Mouse (Mus musculus): ENCODE measurements around the gene Sh2b1. TPM values are rescaled to one million over a fixed set of nuclear protein-coding genes. Genes with fewer than 3 reads are reported as not detected.
A peak's percentile ranks its signal among the peaks of the same experiment; 100 is the strongest.

Sh2b1 gene
- total RNA-seq, 2 experiments from 2014 or later = 52.0 to 53.7 TPM

GRCm38 (mm10) chr7:126456382-126457266, 18.6 kb downstream of the Sh2b1 start:
- peak; percentile 21 for DNase-seq

GRCm38 (mm10) chr7:126455242-126455641, 20.0 kb downstream of the Sh2b1 start:
- peak; percentile 7 for DNase-seq

GRCm38 (mm10) chr7:126453861-126454260, 21.4 kb downstream of the Sh2b1 start:
- DNase-seq = peak; percentile 25

GRCm38 (mm10) chr7:126452244-126452643, 23.0 kb downstream of the Sh2b1 start:
- DNase-seq = peak; percentile 13

- DNase-seq = peak; percentile 6
Observed at GRCm38 (mm10) chr7:126450641-126451040, 24.6 kb downstream of the Sh2b1 start.

GRCm38 (mm10) chr7:126449991-126450390, 25.2 kb downstream of the Sh2b1 start:
- DNase-seq = peak; percentile 8

- DNase-seq = peak; percentile 13
Observed at GRCm38 (mm10) chr7:126448481-126448880, 26.7 kb downstream of the Sh2b1 start.

GRCm38 (mm10) chr7:126446217-126446616, 29.0 kb downstream of the Sh2b1 start:
- DNase-seq = peak; percentile 15

GRCm38 (mm10) chr7:126445104-126445815, 30.0 kb downstream of the Sh2b1 start:
- peak; percentile 16 for DNase-seq

- peak; percentile 36 for DNase-seq
Observed at GRCm38 (mm10) chr7:126444536-126444935, 30.7 kb downstream of the Sh2b1 start.

- peak; percentile 29 for DNase-seq
Observed at GRCm38 (mm10) chr7:126443997-126444396, 31.2 kb downstream of the Sh2b1 start.

GRCm38 (mm10) chr7:126440134-126440533, 35.1 kb downstream of the Sh2b1 start:
- DNase-seq = peak; percentile 30

- peak; percentile 80 for DNase-seq
Observed at GRCm38 (mm10) chr7:126436851-126437250, 38.4 kb downstream of the Sh2b1 start.

GRCm38 (mm10) chr7:126435801-126436200, 39.4 kb downstream of the Sh2b1 start:
- no peak for DNase-seq

GRCm38 (mm10) chr7:126434726-126435125, 40.5 kb downstream of the Sh2b1 start:
- DNase-seq = no peak

GRCm38 (mm10) chr7:126430167-126430566, 45.1 kb downstream of the Sh2b1 start:
- no peak for DNase-seq

GRCm38 (mm10) chr7:126429503-126429898, 45.7 kb downstream of the Sh2b1 start:
- no peak for DNase-seq

- DNase-seq = peak; percentile 100
Observed at GRCm38 (mm10) chr7:126428631-126429502, 46.4 kb downstream of the Sh2b1 start, which contains the start of gene Rabep2. Rabep2 (plus strand) TSS chr7:126428759.

- no peak for DNase-seq
Observed at GRCm38 (mm10) chr7:126428154-126428553, 47.1 kb downstream of the Sh2b1 start.

GRCm38 (mm10) chr7:126427323-126427860, 47.8 kb downstream of the Sh2b1 start:
- DNase-seq = no peak

GRCm38 (mm10) chr7:126424161-126424560, 51.1 kb downstream of the Sh2b1 start:
- no peak for DNase-seq

GRCm38 (mm10) chr7:126421756-126422155, 53.5 kb downstream of the Sh2b1 start:
- no peak for DNase-seq

All from gastrocnemius, postnatal 10 days (tissue).